Mouse (Mus musculus) olfactory bulb, adult 2 months (tissue): ENCODE data around the gene Sfxn5.

ENCODE experiments used
- CTCF ChIP-seq: fragments of 200-500 bp; IDR thresholded peaks from 2 replicates; pipeline ENCODE4 v1.5.1; 2012; ENCODE audit warnings: low read depth, mild to moderate bottlenecking, low read length, moderate library complexity; ENCODE audit not compliant: insufficient read depth
- POLR2A ChIP-seq: fragments of 200-500 bp; IDR thresholded peaks from 2 replicates; pipeline ENCODE4 v1.6.1; 2012; ENCODE audit warnings: mild to moderate bottlenecking, low read depth, low read length, moderate library complexity; ENCODE audit not compliant: insufficient read depth

- TF ChIP-seq CTCF, result peak; percentile 1; the same call in 1 of the 2 replicates
- TF ChIP-seq POLR2A, result no peak
These were observed 47.9 kb upstream of the Sfxn5 start for GRCm38 (mm10) chr6:85380901-85381647.
